Mouse (Mus musculus) stomach, postnatal 0 days (tissue): ENCODE measurements around the gene Tpm3. TPM values are rescaled to one million over a fixed set of nuclear protein-coding genes. Genes with fewer than 3 reads are reported as not detected.

Experiments
- ATAC-seq: fragments of 200-750 bp; cut with Nextera tagmentation; 2 replicates; pipeline ENCODE4 v1.8.0; 2017; ENCODE audit not compliant: low FRiP score, low TSS enrichment
- DNase-seq: peaks from one replicate; pipeline ENCODE4 v3.0.0-alpha.2; 2016; ENCODE audit warnings: low spot score
- H3K27ac ChIP-seq: fragments of 300-500 bp; sonication (generic); replicated peaks from 2 replicates; pipeline ENCODE4 v1.5.1; 2014; ENCODE audit warnings: mild to moderate bottlenecking, control low read depth
- H3K27me3 ChIP-seq: fragments of 300-500 bp; sonication (generic); 2 replicates; pipeline ENCODE4 v1.6.1; 2014; ENCODE audit warnings: low read length; ENCODE audit not compliant: control insufficient read depth, insufficient read depth
- H3K36me3 ChIP-seq: fragments of 300-500 bp; sonication (generic); 2 replicates; pipeline ENCODE4 v1.6.1; 2014; ENCODE audit warnings: low read length, mixed read lengths; ENCODE audit not compliant: control insufficient read depth, insufficient read depth
- H3K4me1 ChIP-seq: fragments of 300-500 bp; sonication (generic); replicated peaks from 2 replicates; pipeline ENCODE4 v1.6.1; 2014; ENCODE audit warnings: antibody characterized with exemption; ENCODE audit not compliant: control insufficient read depth, insufficient read depth
- H3K4me2 ChIP-seq: fragments of 300-500 bp; sonication (generic); replicated peaks from 2 replicates; pipeline ENCODE4 v1.6.1; 2014; ENCODE audit warnings: low read depth, mild to moderate bottlenecking, control low read depth, moderate library complexity
- H3K4me3 ChIP-seq: fragments of 300-500 bp; sonication (generic); 2 replicates; pipeline ENCODE4 v1.5.1; 2014; ENCODE audit warnings: low read depth, low read length, control low read depth
- H3K9ac ChIP-seq: fragments of 300-500 bp; sonication (generic); 2 replicates; pipeline ENCODE4 v1.6.1; 2014; ENCODE audit warnings: mild to moderate bottlenecking, low read length, control low read depth, mixed read lengths
- H3K9me3 ChIP-seq: fragments of 300-500 bp; sonication (generic); 2 replicates; pipeline ENCODE4 v1.6.1; 2016; ENCODE audit warnings: low read length; ENCODE audit not compliant: control insufficient read depth
- CTCF ChIP-seq: IDR thresholded peaks from 2 replicates; pipeline ENCODE4 v1.5.1; 2016; ENCODE audit warnings: antibody characterized with exemption, low read depth, mild to moderate bottlenecking, moderate library complexity
- EP300 ChIP-seq: optimal IDR thresholded peaks from 2 replicates; pipeline ENCODE3; 2016; ENCODE audit warnings: antibody characterized with exemption
- WGBS: fragments of 180-500 bp; shearing (Covaris S2); extraction: QIAGEN DNeasy Blood & Tissue Kit; methylation state at CpG from one replicate; pipeline ENCODE4 v1.1.7; 2014; 5-methylcytosine and 5-hydroxymethylcytosine counted together
- polyA plus RNA-seq: library from polyadenylated mRNA; unstranded; fragments of >200 nt; fragmentation: Nextera tagmentation; extraction: Ambion mirVana; gene quantifications from 2 replicates; pipeline ENCODE4 v1.2.1, GENCODE M21; 2015

Tpm3 gene
- polyA plus RNA-seq, 1 experiment from 2014 or later, result 327 TPM

- H3K9me3 ChIP-seq, result no peaks in the 10 kb centered on the region
- peak overlapping the region; percentile 86 for H3K9ac ChIP-seq
- WGBS, result 0% methylated on average over 6 of the region's 6 CpGs
- DNase-seq (no peak), ATAC-seq (no peak)
- no peaks in the 10 kb centered on the region for H3K27me3 ChIP-seq
- H3K4me2 ChIP-seq, result peak overlapping the region; percentile 64
- peak overlapping the region; percentile 99 for H3K27ac ChIP-seq
- TF ChIP-seq CTCF (no peak), EP300 (no peak)
- H3K4me1 ChIP-seq, result peaks cover 12% of the 10 kb centered on the region
- H3K4me3 ChIP-seq, result peak overlapping the region; percentile 83
- no peaks in the 10 kb centered on the region for H3K36me3 ChIP-seq
Observed at GRCm38 (mm10) chr3:90080498-90080863, 8.0 kb downstream of the Tpm3 start.

- Histone ChIP-seq H3K27ac (peak overlapping the region; percentile 99), H3K9me3 (no peaks in the 10 kb centered on the region), H3K9ac (peak overlapping the region; percentile 41; the same call in 1 of the 2 replicates), H3K4me3 (peak overlapping the region; percentile 83), H3K36me3 (no peaks in the 10 kb centered on the region), H3K4me1 (peaks cover 12% of the 10 kb centered on the region), H3K27me3 (no peaks in the 10 kb centered on the region), H3K4me2 (peak overlapping the region; percentile 64)
- DNase-seq (peak; percentile 54), ATAC-seq (peak; percentile 43)
- WGBS, result 45% methylated on average over 5 of the region's 5 CpGs
- TF ChIP-seq EP300 (no peak), CTCF (peak; percentile 47)
Observed at GRCm38 (mm10) chr3:90081365-90082240, 9.2 kb downstream of the Tpm3 start.

DNA sequence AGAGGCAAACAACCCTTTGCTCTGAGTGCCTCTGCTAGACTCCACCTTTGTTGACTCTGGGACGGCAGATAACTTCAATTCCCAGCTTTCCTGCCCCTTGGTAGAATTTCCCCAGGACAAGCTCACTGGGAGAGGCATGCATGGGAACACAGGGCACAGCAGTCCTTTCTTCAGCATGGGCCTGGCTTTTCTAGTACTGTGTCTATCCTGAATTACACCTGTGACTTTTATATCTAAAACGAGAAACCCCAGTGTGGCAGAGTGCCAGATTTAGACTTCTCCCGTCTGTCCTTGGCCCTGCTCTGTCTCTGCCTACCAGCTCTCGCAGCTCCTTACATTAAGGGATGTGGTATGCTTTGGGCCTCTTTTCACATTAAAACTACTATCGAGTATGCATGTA is 10.6 kb downstream of the Tpm3 start:
- peak overlapping the region; percentile 64 for H3K4me2 ChIP-seq
- peak overlapping the region; percentile 99 for H3K27ac ChIP-seq
- 31% methylated on average over 5 of the region's 5 CpGs for WGBS
- peaks cover 8% of the 10 kb centered on the region for H3K36me3 ChIP-seq
- TF ChIP-seq CTCF, result no peak
- no peak for TF ChIP-seq EP300
- H3K4me1 ChIP-seq, result peaks cover 12% of the 10 kb centered on the region
- DNase-seq (peak; percentile 74), ATAC-seq (peak; percentile 27; the same call in 1 of the 2 replicates)
- no peak overlapping the region; the same call in 1 of the 2 replicates for H3K9ac ChIP-seq
- no peaks in the 10 kb centered on the region for H3K9me3 ChIP-seq
- H3K27me3 ChIP-seq, result no peaks in the 10 kb centered on the region
- peak overlapping the region; percentile 4; the same call in 1 of the 2 replicates for H3K4me3 ChIP-seq

DNA sequence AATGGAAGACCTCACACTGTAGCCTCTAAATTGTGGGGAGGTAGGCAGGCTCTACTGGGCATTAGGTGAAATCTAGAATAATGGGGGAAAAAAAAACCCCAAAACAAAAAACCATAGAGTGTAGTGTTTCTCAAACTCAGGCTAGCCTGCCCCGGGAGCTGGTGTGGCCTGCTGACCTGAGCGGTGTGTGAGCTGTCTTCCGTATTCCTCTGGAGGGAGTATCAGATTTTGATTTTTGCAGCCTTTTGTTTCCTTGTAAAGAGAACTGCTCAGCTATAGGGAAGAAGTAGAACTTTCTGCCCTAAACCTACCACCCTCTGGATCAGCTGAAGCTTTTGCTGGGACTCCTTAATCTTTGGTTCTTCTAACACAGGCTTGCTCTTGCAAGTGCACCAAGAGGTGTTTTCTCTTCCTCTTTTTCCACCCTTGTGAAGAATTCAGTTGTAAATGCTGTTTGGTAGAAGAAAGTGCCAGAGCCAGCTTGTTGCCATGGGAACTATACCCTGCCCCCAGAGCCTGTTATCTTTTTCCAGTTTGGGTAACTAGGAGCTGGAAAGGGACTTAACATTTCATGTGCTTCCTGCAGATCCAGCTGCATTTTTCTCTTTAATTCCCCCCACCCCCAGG is 11.4 kb downstream of the Tpm3 start:
- no peaks in the 10 kb centered on the region for H3K9me3 ChIP-seq
- ATAC-seq (no peak), DNase-seq (peak; percentile 54)
- WGBS, result 20% methylated on average over 3 of the region's 3 CpGs
- peaks cover 11% of the 10 kb centered on the region for H3K4me1 ChIP-seq
- H3K27me3 ChIP-seq, result no peaks in the 10 kb centered on the region
- H3K36me3 ChIP-seq, result peaks cover 16% of the 10 kb centered on the region
- peak overlapping the region; percentile 64 for H3K4me2 ChIP-seq
- TF ChIP-seq CTCF (no peak), EP300 (no peak)
- peak overlapping the region; percentile 1; the same call in 1 of the 2 replicates for H3K4me3 ChIP-seq
- 0 out of 2 replicates have a peak overlapping the region, but pooled peaks have one; percentile 39 for H3K9ac ChIP-seq
- H3K27ac ChIP-seq, result peak overlapping the region; percentile 99

DNA sequence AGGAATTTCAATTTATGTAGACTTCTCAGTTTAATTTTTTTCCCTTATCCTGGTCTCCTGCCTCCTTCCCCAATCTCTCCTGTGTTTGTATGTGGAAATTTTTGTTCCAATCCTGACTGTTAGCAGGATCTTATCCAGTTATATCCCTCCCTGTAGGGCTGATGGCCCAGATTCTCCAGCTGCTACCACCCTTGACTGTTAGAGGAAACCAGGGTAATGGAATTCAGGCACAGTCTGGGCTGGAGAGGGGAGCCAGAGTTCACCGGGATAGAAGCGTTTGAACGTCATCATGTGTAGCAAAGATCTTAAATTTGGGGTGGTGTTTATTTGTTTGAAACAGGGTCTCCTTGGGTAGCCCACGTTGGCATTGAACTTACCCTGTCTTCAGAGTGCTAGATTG is 12.3 kb downstream of the Tpm3 start:
- Histone ChIP-seq H3K9ac (no peak overlapping the region), H3K4me2 (peak overlapping the region; percentile 64; the same call in 1 of the 2 replicates), H3K4me1 (peaks cover 9% of the 10 kb centered on the region), H3K4me3 (no peak overlapping the region), H3K27me3 (no peaks in the 10 kb centered on the region), H3K36me3 (peaks cover 20% of the 10 kb centered on the region), H3K9me3 (no peaks in the 10 kb centered on the region), H3K27ac (peak overlapping the region; percentile 65)
- no peak for DNase-seq
- 37% methylated on average over 4 of the region's 4 CpGs for WGBS
- TF ChIP-seq CTCF, result no peak
- no peak for TF ChIP-seq EP300
- no peak for ATAC-seq

DNA sequence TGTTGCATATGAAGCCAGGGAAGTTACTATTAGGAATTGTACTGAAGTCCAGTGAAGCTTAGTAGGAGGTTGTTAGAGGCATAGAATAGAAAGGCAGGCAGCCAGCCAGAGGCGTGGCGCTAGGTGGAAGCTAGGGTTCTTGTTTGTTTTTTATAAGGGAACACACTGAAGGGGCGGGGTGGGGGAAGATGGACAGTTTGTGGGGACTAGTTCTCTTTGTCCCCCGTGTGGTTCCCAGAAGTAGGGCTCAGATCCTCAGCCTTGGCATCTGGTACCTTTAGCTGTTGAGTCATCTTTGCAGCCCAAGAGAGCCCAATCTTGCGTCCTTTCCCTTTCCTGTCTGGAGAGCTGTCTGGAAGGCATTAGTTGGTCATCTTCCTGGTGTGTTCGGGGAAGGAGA is 12.8 kb downstream of the Tpm3 start:
- H3K27ac ChIP-seq, result peak overlapping the region; percentile 65
- WGBS, result 63% methylated on average over 6 of the region's 6 CpGs

More for the DNA sequence above, 12.8 kb downstream of the Tpm3 start:
- Histone ChIP-seq H3K9me3 (no peaks in the 10 kb centered on the region), H3K4me3 (no peak overlapping the region), H3K27me3 (no peaks in the 10 kb centered on the region), H3K36me3 (peaks cover 23% of the 10 kb centered on the region), H3K9ac (no peak overlapping the region), H3K4me1 (peaks cover 9% of the 10 kb centered on the region), H3K4me2 (peak overlapping the region; percentile 27; the same call in 1 of the 2 replicates)
- ATAC-seq (no peak), DNase-seq (peak; percentile 57)
- TF ChIP-seq EP300 (no peak), CTCF (no peak)
